Mouse (Mus musculus) lung, postnatal 0 days (tissue): ENCODE results near the gene Wnt11. TPM values are rescaled to one million over a fixed set of nuclear protein-coding genes. Genes with fewer than 3 reads are reported as not detected.

Experiments used
- ATAC-seq: fragments of 200-750 bp; cut with Nextera tagmentation; 2 replicates; pipeline ENCODE4 v1.8.0; 2017; ENCODE audit warnings: moderate library complexity
- DNase-seq: peaks from one replicate; pipeline ENCODE4 v3.0.0-alpha.2; 2016; ENCODE audit warnings: low spot score
- H3K27ac ChIP-seq: fragments of 300-500 bp; sonication (generic); 2 replicates; pipeline ENCODE4 v1.5.1; 2014; ENCODE audit warnings: antibody characterized with exemption, mild to moderate bottlenecking, low read length, mixed read lengths
- H3K27me3 ChIP-seq: fragments of 300-500 bp; sonication (generic); replicated peaks from 2 replicates; pipeline ENCODE4 v1.6.1; 2014; ENCODE audit warnings: low read length, mixed read lengths; ENCODE audit not compliant: insufficient read depth
- H3K36me3 ChIP-seq: fragments of 300-500 bp; sonication (generic); 2 replicates; pipeline ENCODE4 v1.6.1; 2014; ENCODE audit warnings: low read length, mixed read lengths; ENCODE audit not compliant: insufficient read depth
- H3K4me1 ChIP-seq: fragments of 300-500 bp; sonication (generic); 2 replicates; pipeline ENCODE4 v1.6.1; 2014; ENCODE audit warnings: antibody characterized with exemption, low read depth, low read length, mixed read lengths; ENCODE audit not compliant: insufficient read depth
- H3K4me2 ChIP-seq: fragments of 300-500 bp; sonication (generic); replicated peaks from 2 replicates; pipeline ENCODE4 v1.6.1; 2014; ENCODE audit warnings: low read depth, mild to moderate bottlenecking, low read length, moderate library complexity, mixed read lengths
- H3K4me3 ChIP-seq: fragments of 300-500 bp; sonication (generic); 2 replicates; pipeline ENCODE4 v1.5.1; 2014; ENCODE audit warnings: low read depth, low read length
- H3K9ac ChIP-seq: fragments of 300-500 bp; sonication (generic); replicated peaks from 2 replicates; pipeline ENCODE4 v1.6.1; 2014; ENCODE audit warnings: low read depth, mild to moderate bottlenecking
- H3K9me3 ChIP-seq: fragments of 300-500 bp; sonication (generic); 2 replicates; pipeline ENCODE4 v1.6.1; 2016; ENCODE audit warnings: low read length, mixed read lengths
- CTCF ChIP-seq: IDR thresholded peaks from 2 replicates; pipeline ENCODE4 v1.5.1; 2016; ENCODE audit warnings: antibody characterized with exemption, mild to moderate bottlenecking
- EP300 ChIP-seq: IDR thresholded peaks from 2 replicates; pipeline ENCODE4 v1.6.1; 2016; ENCODE audit warnings: antibody characterized with exemption, mild to moderate bottlenecking, control low read depth
- WGBS: fragments of 180-500 bp; shearing (Covaris S2); extraction: QIAGEN DNeasy Blood & Tissue Kit; methylation state at CpG from one replicate; pipeline ENCODE4 v1.1.7; 2014; 5-methylcytosine and 5-hydroxymethylcytosine counted together
- polyA plus RNA-seq: library from polyadenylated mRNA; unstranded; fragments of >200 nt; fragmentation: Nextera tagmentation; extraction: Ambion mirVana; gene quantifications from 2 replicates; pipeline ENCODE4 v1.2.1, GENCODE M21; 2015

The Wnt11 gene
- polyA plus RNA-seq, 1 experiment from 2014 or later, result 10.5 TPM

DNA sequence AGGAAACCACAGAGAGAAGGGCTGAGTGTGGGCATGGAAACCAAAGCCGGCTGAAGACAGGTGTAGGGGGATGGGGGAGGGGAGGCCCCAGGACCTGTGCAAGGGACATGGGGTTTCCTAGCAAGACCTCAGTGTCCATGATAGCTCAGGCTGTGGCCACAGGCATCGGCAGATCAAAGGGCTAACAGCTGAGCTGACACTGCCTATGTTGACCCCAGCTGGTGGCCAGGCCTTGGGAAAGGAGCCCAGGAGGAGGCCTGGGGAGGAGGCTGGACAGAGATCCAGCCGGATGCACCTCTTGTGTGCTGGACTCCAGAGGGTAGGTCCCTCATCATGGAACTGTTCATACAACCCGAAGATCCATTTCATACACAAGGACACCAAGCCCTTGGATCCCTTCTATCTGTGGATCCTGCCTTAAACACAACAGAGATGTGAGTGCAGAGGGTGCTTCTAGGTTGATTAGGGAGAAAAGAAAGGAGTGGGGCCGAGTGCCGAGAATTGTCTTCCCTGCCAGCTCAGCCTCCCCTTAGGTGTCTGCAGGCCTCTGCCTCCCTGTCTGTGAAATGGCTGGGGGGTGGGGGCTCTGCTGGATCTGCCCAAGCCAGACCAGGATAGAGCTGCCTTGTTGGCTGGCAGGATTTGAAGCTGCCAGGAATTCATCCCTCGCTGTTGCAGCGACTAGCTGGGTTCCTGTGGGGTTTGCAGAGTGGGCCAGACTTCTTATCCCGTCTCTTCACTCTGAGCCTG lies 29.2 kb downstream of the Wnt11 start:
- no peak overlapping the region for H3K9ac ChIP-seq
- ATAC-seq, result no peak
- no peaks in the 10 kb centered on the region for H3K36me3 ChIP-seq
- peaks cover 5% of the 10 kb centered on the region; the same call in 1 of the 2 replicates for H3K4me1 ChIP-seq
- H3K9me3 ChIP-seq, result no peaks in the 10 kb centered on the region
- H3K4me3 ChIP-seq, result no peak overlapping the region
- H3K27ac ChIP-seq, result no peak overlapping the region
- H3K4me2 ChIP-seq, result no peak overlapping the region
- DNase-seq, result no peak
- no peaks in the 10 kb centered on the region for H3K27me3 ChIP-seq
- TF ChIP-seq EP300 (no peak), CTCF (no peak)
- WGBS, result 53% methylated on average over 9 of the region's 9 CpGs

DNA sequence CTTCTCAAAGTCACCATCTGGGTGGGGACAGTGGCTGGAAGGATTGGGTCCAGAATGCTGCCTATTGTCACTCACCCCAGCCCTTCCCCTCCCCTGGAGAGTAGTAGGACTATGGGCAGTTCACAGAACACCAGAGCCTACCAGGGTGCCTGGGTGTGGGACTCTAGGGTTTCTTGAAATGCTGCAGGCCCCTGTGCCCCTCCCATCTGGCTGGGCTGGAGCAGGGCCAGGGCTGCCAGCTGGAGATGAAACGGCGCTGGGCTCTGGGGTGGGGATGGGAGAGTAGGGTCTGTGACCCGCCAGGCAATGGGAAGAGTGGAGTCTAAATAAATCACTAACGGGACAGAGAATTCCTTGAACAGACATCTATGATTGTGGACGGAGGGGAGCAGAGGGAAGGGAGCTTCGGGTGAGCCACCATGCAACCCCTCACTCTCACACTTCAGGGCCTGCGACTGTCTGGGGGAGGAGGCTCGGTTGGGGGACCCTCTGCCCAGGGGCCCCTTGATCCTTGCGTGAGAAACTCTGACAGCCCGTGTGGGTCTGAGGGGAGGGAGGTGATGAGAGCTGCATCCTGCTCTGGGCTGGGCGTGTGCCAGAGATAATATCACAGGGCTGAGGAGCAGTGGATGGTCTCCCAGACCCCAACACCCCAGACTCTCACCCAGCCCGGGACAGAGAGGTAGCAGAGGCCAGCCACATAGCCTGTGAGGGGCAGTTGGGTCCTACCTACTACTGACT lies 32.3 kb downstream of the Wnt11 start:
- Histone ChIP-seq H3K4me3 (no peak overlapping the region), H3K9ac (no peak overlapping the region), H3K36me3 (no peaks in the 10 kb centered on the region), H3K27ac (no peak overlapping the region), H3K4me1 (peaks cover 5% of the 10 kb centered on the region; the same call in 1 of the 2 replicates), H3K9me3 (no peaks in the 10 kb centered on the region), H3K27me3 (no peaks in the 10 kb centered on the region), H3K4me2 (no peak overlapping the region)
- 14% methylated on average over 12 of the region's 12 CpGs for WGBS
- no peak for TF ChIP-seq EP300
- TF ChIP-seq CTCF, result no peak
- peak; percentile 13 for DNase-seq
- peak; percentile 57 for ATAC-seq

DNA sequence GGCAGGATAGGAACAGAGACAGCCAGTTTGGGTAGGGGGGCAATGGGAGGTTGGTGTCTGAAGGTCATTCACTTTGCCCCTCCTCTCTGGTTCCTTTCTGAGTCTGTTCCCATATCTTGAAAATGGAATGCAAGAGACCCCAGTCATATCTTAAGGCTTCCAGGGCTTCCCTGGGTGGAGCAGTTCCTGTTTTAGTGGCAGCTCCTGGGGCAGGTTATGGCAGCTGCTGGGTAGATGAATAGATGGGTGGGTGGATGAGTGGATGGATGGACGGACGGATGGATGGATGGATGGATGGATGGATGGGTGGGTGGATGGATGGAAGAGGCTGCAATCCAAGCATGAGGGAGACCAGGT lies 32.9 kb downstream of the Wnt11 start:
- no peak overlapping the region for H3K9ac ChIP-seq
- peaks cover 5% of the 10 kb centered on the region; the same call in 1 of the 2 replicates for H3K4me1 ChIP-seq
- no peaks in the 10 kb centered on the region for H3K36me3 ChIP-seq
- DNase-seq (no peak), ATAC-seq (no peak)
- no peak overlapping the region for H3K27ac ChIP-seq
- no peak overlapping the region for H3K4me2 ChIP-seq
- WGBS, result 61% methylated on average over 2 of the region's 2 CpGs
- no peaks in the 10 kb centered on the region for H3K9me3 ChIP-seq
- TF ChIP-seq EP300, result no peak
- no peak for TF ChIP-seq CTCF
- no peak overlapping the region for H3K4me3 ChIP-seq
- H3K27me3 ChIP-seq, result no peaks in the 10 kb centered on the region

GRCm38 (mm10) chr7:98869070-98869469 lies 34.2 kb downstream of the Wnt11 start:
- H3K4me3 ChIP-seq, result no peak overlapping the region
- DNase-seq (no peak), ATAC-seq (no peak)
- 75% methylated on average over 3 of the region's 3 CpGs for WGBS
- H3K36me3 ChIP-seq, result no peaks in the 10 kb centered on the region
- peaks cover 5% of the 10 kb centered on the region; the same call in 1 of the 2 replicates for H3K4me1 ChIP-seq
- no peak overlapping the region for H3K9ac ChIP-seq
- H3K27ac ChIP-seq, result no peak overlapping the region
- H3K9me3 ChIP-seq, result no peaks in the 10 kb centered on the region
- no peak overlapping the region for H3K4me2 ChIP-seq
- no peaks in the 10 kb centered on the region for H3K27me3 ChIP-seq
- TF ChIP-seq CTCF, result peak; percentile 35
- no peak for TF ChIP-seq EP300

DNA sequence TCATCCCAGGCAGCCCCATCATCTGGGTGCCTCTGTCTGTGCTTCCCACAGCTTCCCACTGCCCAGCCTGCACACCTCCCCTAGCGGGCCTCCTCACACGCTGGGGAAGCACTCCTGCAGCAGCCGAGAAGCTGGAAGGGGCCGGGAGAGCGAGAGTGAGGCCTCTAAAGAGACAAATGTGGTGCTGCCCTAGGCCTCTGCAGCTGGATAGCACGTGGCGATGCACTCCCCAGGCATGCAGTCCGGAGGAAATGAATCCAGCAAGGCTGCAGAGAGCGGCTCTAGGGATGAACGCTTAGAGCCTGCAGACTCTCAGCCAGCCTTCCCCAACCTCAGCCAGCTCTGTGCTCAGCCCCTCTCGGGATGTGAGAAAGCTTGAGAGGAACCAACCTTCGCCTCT lies 35.9 kb downstream of the Wnt11 start:
- Histone ChIP-seq H3K4me1 (peaks cover 9% of the 10 kb centered on the region; the same call in 1 of the 2 replicates), H3K27ac (no peak overlapping the region), H3K4me3 (no peak overlapping the region), H3K9ac (no peak overlapping the region), H3K4me2 (no peak overlapping the region), H3K9me3 (no peaks in the 10 kb centered on the region), H3K36me3 (no peaks in the 10 kb centered on the region), H3K27me3 (no peaks in the 10 kb centered on the region)
- WGBS, result 32% methylated on average over 12 of the region's 12 CpGs
- no peak for ATAC-seq
- no peak for DNase-seq
- TF ChIP-seq CTCF (no peak), EP300 (no peak)

DNA sequence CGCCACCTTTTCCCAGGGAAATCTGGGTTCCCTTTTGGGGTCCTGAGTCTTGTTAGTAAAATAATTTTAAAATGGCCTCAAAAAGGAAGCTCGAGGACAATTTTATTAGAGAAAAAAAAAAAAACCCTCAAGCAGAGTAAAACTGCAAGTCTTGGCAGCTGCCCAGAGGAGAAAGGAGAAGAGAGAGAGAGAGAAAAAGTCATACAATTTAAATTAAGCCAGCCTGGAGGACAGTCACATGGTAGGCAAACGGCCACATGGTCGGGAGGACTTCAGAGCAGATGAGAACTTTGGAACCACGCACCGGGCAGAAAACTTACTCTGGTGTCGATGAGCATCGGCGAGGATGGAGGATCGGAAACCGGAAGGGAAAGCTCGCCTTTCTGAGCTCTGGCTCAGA lies 37.0 kb downstream of the Wnt11 start:
- Histone ChIP-seq H3K9ac (no peak overlapping the region), H3K9me3 (no peaks in the 10 kb centered on the region), H3K27ac (no peak overlapping the region), H3K4me1 (peaks cover 9% of the 10 kb centered on the region; the same call in 1 of the 2 replicates), H3K4me2 (no peak overlapping the region), H3K27me3 (no peaks in the 10 kb centered on the region), H3K36me3 (no peaks in the 10 kb centered on the region), H3K4me3 (no peak overlapping the region)
- WGBS, result 51% methylated on average over 12 of the region's 12 CpGs
- TF ChIP-seq CTCF (no peak), EP300 (no peak)
- no peak for ATAC-seq
- no peak for DNase-seq
